In the genomic region with DNA sequence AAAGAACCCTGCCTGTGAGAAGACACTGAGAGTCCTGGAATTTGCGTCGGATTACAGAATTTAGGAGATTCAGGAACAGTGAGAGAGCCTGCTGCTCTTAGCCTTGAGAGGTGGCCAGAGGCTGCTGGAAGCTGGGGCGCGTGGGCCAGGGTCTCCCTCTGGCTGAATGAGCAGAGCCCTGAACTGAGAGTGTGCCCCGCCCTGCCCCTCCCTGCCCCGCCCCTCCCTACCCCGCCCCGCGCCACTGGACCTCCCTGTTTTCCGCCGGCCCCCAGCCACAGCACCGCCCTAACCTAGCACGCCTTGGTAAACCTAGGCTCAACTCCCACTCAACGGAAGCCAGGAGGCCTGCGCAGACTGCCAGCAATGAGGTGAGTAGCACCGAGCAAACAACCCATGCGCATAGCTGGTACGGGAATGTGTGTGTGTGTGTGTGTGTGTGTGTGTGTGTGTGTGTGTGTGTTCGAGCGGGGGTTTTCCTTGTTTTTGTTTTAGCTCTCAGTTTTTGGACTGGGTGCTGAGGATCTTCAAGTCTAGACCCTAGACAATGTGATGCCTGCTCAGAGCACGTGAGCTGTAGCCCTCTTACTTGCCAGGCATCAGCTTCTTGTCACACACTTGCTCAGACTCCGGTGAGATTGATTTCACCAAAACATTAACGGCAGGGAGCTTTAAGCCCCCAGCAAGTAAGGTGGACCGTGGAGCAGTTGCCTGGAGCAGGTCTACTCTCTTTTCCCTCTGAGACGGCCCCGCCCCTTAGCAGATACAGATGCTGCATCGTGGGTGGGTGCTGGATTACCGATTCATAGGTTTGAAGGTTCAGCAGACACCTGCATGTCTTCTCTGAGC, we compare ENCODE assay signal across 8 mouse cellular contexts. TPM values are rescaled to one million over a fixed set of nuclear protein-coding genes. Genes with fewer than 3 reads are reported as not detected.
DNase-seq lines count a peak whose midpoint lies in the region; ATAC-seq and TF ChIP-seq lines count a peak whose summit lies in the region.

Slc9b2 (plus strand) TSS at position 290 of the 849 bp plus-strand sequence.

- H3K9me3 ChIP-seq in ES-Bruce4 (replicated peaks; ENCODE audit: control insufficient read depth, insufficient read depth, low read length, poor library complexity, severe bottlenecking): no peaks in the 10 kb centered on the region
- no peaks in the 10 kb centered on the region for H3K9me3 ChIP-seq in embryonic facial prominence, embryonic 12.5 days
- H3K9me3 ChIP-seq in hindbrain, postnatal 0 days (ENCODE audit: low read length): no peaks in the 10 kb centered on the region
- no peaks in the 10 kb centered on the region for H3K9me3 ChIP-seq in liver, embryonic 16.5 days (replicated peaks; ENCODE audit: control insufficient read depth, low read length)
- H3K9me3 ChIP-seq in neural tube, embryonic 11.5 days (ENCODE audit: control insufficient read depth, low read length): no peaks in the 10 kb centered on the region

- no peaks in the 10 kb centered on the region for H3K27me3 ChIP-seq in ES-Bruce4 (ENCODE audit: control insufficient read depth, insufficient read depth, low read length, poor library complexity, severe bottlenecking)
- no peaks in the 10 kb centered on the region for H3K27me3 ChIP-seq in embryonic facial prominence, embryonic 12.5 days
- H3K27me3 ChIP-seq in hindbrain, postnatal 0 days (ENCODE audit: insufficient read depth, low read length): no peaks in the 10 kb centered on the region
- no peaks in the 10 kb centered on the region for H3K27me3 ChIP-seq in liver, embryonic 16.5 days (ENCODE audit: control insufficient read depth, insufficient read depth, low read depth, low read length)
- H3K27me3 ChIP-seq in neural tube, embryonic 11.5 days (ENCODE audit: control insufficient read depth, insufficient read depth, low read length): no peaks in the 10 kb centered on the region

- no peak within 1 kb of the TSS for H3K27ac ChIP-seq in ES-Bruce4 (ENCODE audit: insufficient read depth, low read length)
- no peak within 1 kb of the TSS for H3K27ac ChIP-seq in embryonic facial prominence, embryonic 12.5 days
- no peak within 1 kb of the TSS for H3K27ac ChIP-seq in hindbrain, postnatal 0 days
- no peak within 1 kb of the TSS for H3K27ac ChIP-seq in liver, embryonic 16.5 days (ENCODE audit: low read length)
- H3K27ac ChIP-seq in neural tube, embryonic 11.5 days (ENCODE audit: low read depth, low read length): no peak within 1 kb of the TSS

- WGBS in embryonic facial prominence, embryonic 12.5 days: 9% methylated on average over 23 of the region's 28 CpGs
- whole genome bisulfite sequencing in hindbrain, postnatal 0 days: 11% methylated on average over 28 of the region's 28 CpGs
- WGBS in liver, embryonic 16.5 days (ENCODE audit: insufficient replicate concordance): 8% methylated on average over 26 of the region's 28 CpGs
- WGBS in neural tube, embryonic 11.5 days: 11% methylated on average over 26 of the region's 28 CpGs

- TF ChIP-seq CTCF in ES-Bruce4 (IDR thresholded peaks at IDR 0.05; ENCODE audit: low read depth, low read length): no peak
- no peak for TF ChIP-seq CTCF in hindbrain, postnatal 0 days (IDR thresholded peaks at IDR 0.05; ENCODE audit: low read depth)

- no peak for TF ChIP-seq EP300 in ES-Bruce4 (IDR thresholded peaks at IDR 0.05; ENCODE audit: insufficient read depth, low read depth, low read length)

- no peak within 1 kb of the TSS for H3K9ac ChIP-seq in ES-Bruce4 (ENCODE audit: low read depth, poor library complexity, severe bottlenecking)
- H3K9ac ChIP-seq in embryonic facial prominence, embryonic 12.5 days: peak within 1 kb of the TSS; percentile 51
- H3K9ac ChIP-seq in hindbrain, postnatal 0 days (replicated peaks; ENCODE audit: low read length): no peak within 1 kb of the TSS; the same call in 1 of the 2 replicates
- H3K9ac ChIP-seq in liver, embryonic 16.5 days (ENCODE audit: low read depth, low read length): no peak within 1 kb of the TSS
- peak within 1 kb of the TSS; percentile 35 for H3K9ac ChIP-seq in neural tube, embryonic 11.5 days (ENCODE audit: low read length)

- no peaks in the 10 kb centered on the region for H3K36me3 ChIP-seq in ES-Bruce4 (ENCODE audit: control insufficient read depth, insufficient read depth, low read length, poor library complexity, severe bottlenecking)
- H3K36me3 ChIP-seq in embryonic facial prominence, embryonic 12.5 days: no peaks in the 10 kb centered on the region
- H3K36me3 ChIP-seq in hindbrain, postnatal 0 days (ENCODE audit: insufficient read depth, low read length): no peaks in the 10 kb centered on the region
- H3K36me3 ChIP-seq in liver, embryonic 16.5 days (ENCODE audit: control insufficient read depth, insufficient read depth): no peaks in the 10 kb centered on the region
- no peaks in the 10 kb centered on the region for H3K36me3 ChIP-seq in neural tube, embryonic 11.5 days (ENCODE audit: control insufficient read depth, insufficient read depth, low read length)

- H3K4me3 ChIP-seq in ES-Bruce4 (ENCODE audit: low read depth, low read length): peak within 1 kb of the TSS; percentile 41
- H3K4me3 ChIP-seq in embryonic facial prominence, embryonic 12.5 days: peak within 1 kb of the TSS; percentile 33
- H3K4me3 ChIP-seq in hindbrain, postnatal 0 days (ENCODE audit: low read length): peak within 1 kb of the TSS; percentile 29
- peak within 1 kb of the TSS; percentile 35 for H3K4me3 ChIP-seq in liver, embryonic 16.5 days (ENCODE audit: low read depth, low read length)
- peak within 1 kb of the TSS; percentile 23 for H3K4me3 ChIP-seq in neural tube, embryonic 11.5 days (ENCODE audit: low read depth, low read length)

- H3K4me1 ChIP-seq in ES-Bruce4 (ENCODE audit: control insufficient read depth, insufficient read depth, low read length): no peaks in the 10 kb centered on the region
- H3K4me1 ChIP-seq in embryonic facial prominence, embryonic 12.5 days: peaks cover 3% of the 10 kb centered on the region; the same call in 1 of the 2 replicates
- H3K4me1 ChIP-seq in hindbrain, postnatal 0 days (ENCODE audit: insufficient read depth, low read length): 0 out of 2 replicates have a peak, but pooled peaks cover 5% of the 10 kb centered on the region
- H3K4me1 ChIP-seq in liver, embryonic 16.5 days (ENCODE audit: control insufficient read depth, low read depth, low read length): no peaks in the 10 kb centered on the region; the same call in 1 of the 2 replicates
- no peaks in the 10 kb centered on the region; the same call in 1 of the 2 replicates for H3K4me1 ChIP-seq in neural tube, embryonic 11.5 days (ENCODE audit: control insufficient read depth, insufficient read depth, low read length)

- TF ChIP-seq POLR2A in ES-Bruce4 (IDR thresholded peaks at IDR 0.05; ENCODE audit: insufficient read depth, low read length): no peak

- H3K4me2 ChIP-seq in embryonic facial prominence, embryonic 12.5 days (replicated peaks): peak within 1 kb of the TSS; percentile 78
- H3K4me2 ChIP-seq in hindbrain, postnatal 0 days (ENCODE audit: low read depth, low read length): peak within 1 kb of the TSS; percentile 62
- H3K4me2 ChIP-seq in liver, embryonic 16.5 days (ENCODE audit: low read depth, low read length): peak within 1 kb of the TSS; percentile 53
- H3K4me2 ChIP-seq in neural tube, embryonic 11.5 days (ENCODE audit: low read depth): peak within 1 kb of the TSS; percentile 53

- peak; percentile 87 for ATAC-seq in embryonic facial prominence, embryonic 12.5 days (ENCODE audit: insufficient number of reproducible peaks, insufficient read depth, low FRiP score, low TSS enrichment)
- ATAC-seq in hindbrain, postnatal 0 days: peak; percentile 88
- peak; percentile 91 for ATAC-seq in liver, embryonic 16.5 days (ENCODE audit: low read depth)
- ATAC-seq in neural tube, embryonic 11.5 days (ENCODE audit: insufficient read depth, low FRiP score, low TSS enrichment): peak; percentile 73

- DNase-seq in gastrocnemius, postnatal 10 days: peak; percentile 18
- no peak for DNase-seq in gastrocnemius, postnatal 4 days (ENCODE audit: low spot score in 2 of 2)
- peak; percentile 37 for DNase-seq in hindbrain, postnatal 0 days (ENCODE audit: low spot score)
- peak; percentile 48 for DNase-seq in neural tube, embryonic 11.5 days (ENCODE audit: low spot score)
- DNase-seq in yolk sac, embryonic 10.5 days (ENCODE audit: low spot score): peak; percentile 61

RNA-seq across cellular contexts. Expression of gene Slc9b2, which starts in this region (rescaled TPM):
- total RNA-seq in gastrocnemius, postnatal 10 days (2021): 1 to 10 TPM in 1 of 2 experiments, under 1 TPM in 1; 0.23 to 7.5 TPM
- total RNA-seq in gastrocnemius, postnatal 4 days (2021): under 1 TPM; 0.42 to 0.67 TPM
- 5.1 and 6.3 TPM in 2 replicates for polyA plus RNA-seq in ES-Bruce4 (2011; ENCODE audit: insufficient read depth, insufficient read length, low read depth, missing spikeins)
- polyA plus RNA-seq in embryonic facial prominence, embryonic 12.5 days (2016; fragmentation: Nextera tagmentation; extraction: Ambion mirVana): 3.5 and 3.8 TPM in 2 replicates
- total RNA-seq in hindbrain, postnatal 0 days (2014; rRNA removed): 0.50 and 3.0 TPM in 2 replicates
- 1.9 and 2.3 TPM in 2 replicates for polyA plus RNA-seq in hindbrain, postnatal 0 days (2015; fragmentation: Nextera tagmentation; extraction: Ambion mirVana)
- polyA plus RNA-seq in liver, embryonic 16.5 days (2015; fragmentation: Nextera tagmentation; extraction: Ambion mirVana): 0.12 and 0.26 TPM in 2 replicates
- polyA plus RNA-seq in neural tube, embryonic 11.5 days (2014; fragmentation: Nextera tagmentation; extraction: Ambion mirVana): 2.0 and 2.5 TPM in 2 replicates

Comparison
In these comparisons a context has a peak if more than half of its experiments do, and no peak if none do; other contexts are left out.
1. DNase-seq: peak in gastrocnemius, postnatal 10 days (single experiment), hindbrain, postnatal 0 days (single experiment), neural tube, embryonic 11.5 days (single experiment) and yolk sac, embryonic 10.5 days (single experiment); none in gastrocnemius, postnatal 4 days (0 of 2).
2. Peak in ATAC-seq, H3K4me3 ChIP-seq and H3K4me2 ChIP-seq in liver, embryonic 16.5 days; RNA of the gene not detected or under 1 TPM.
3. H3K9ac ChIP-seq: peak in embryonic facial prominence, embryonic 12.5 days (single experiment) and neural tube, embryonic 11.5 days (single experiment); none in ES-Bruce4 (single experiment), hindbrain, postnatal 0 days (single experiment) and liver, embryonic 16.5 days (single experiment).
4. Peak in every context shown above with its lines, with median percentiles within 50 percentile points of each other: H3K4me3 ChIP-seq, ATAC-seq and H3K4me2 ChIP-seq.